Mouse (Mus musculus): Measurements from ENCODE around the gene Skap1.

GRCm38 (mm10) chr11:96674786-96675365 lies 210.5 kb downstream of the Skap1 start:
- no peak for TF ChIP-seq POLR2A (IDR thresholded peaks at IDR 0.05; ENCODE audit: insufficient read depth, low read depth, low read length)
- no peak for TF ChIP-seq CTCF (IDR thresholded peaks at IDR 0.05)
- TF ChIP-seq EP300 (IDR thresholded peaks at IDR 0.05; ENCODE audit: insufficient read depth, low read depth, low read length) = no peak
